Mouse (Mus musculus) large intestine, adult 2 months (tissue): ENCODE data around the gene Ccdc78. TPM values are rescaled to one million over a fixed set of nuclear protein-coding genes. Genes with fewer than 3 reads are reported as not detected.
"Not testable (repeated sequence)": the region's sequence is repeated elsewhere in the genome, so short reads cannot be mapped to it uniquely, and the experiment has no call there.

Source experiments
- DNase-seq: peaks from one replicate; pipeline ENCODE4 v3.0.0-alpha.2; 2012; ENCODE audit warnings: low read depth, low spot score
- WGBS: fragments of 180-500 bp; shearing (Covaris S2); methylation state at CpG from one replicate; pipeline ENCODE4 v1.1.7; 2018; 5-methylcytosine and 5-hydroxymethylcytosine counted together
- polyA plus RNA-seq: library from polyadenylated mRNA; depleted of rRNA; stranded (reverse); fragments of >200 nt; gene quantifications from 2 replicates; pipeline ENCODE4 v1.2.3, GENCODE M21; 2012

The Ccdc78 gene
- polyA plus RNA-seq, 1 experiment: 0.04 TPM

- WGBS: 37% methylated on average over 2 of the region's 2 CpGs
- DNase-seq: not testable (repeated sequence)
Observed at GRCm38 (mm10) chr17:25807452-25807851, 21.1 kb downstream of the Ccdc78 start.

- 54% methylated on average over 5 of the region's 5 CpGs for WGBS
- DNase-seq: no peak
Observed at GRCm38 (mm10) chr17:25808028-25808427, 21.6 kb downstream of the Ccdc78 start.

GRCm38 (mm10) chr17:25808789-25809605, 22.6 kb downstream of the Ccdc78 start, which contains the start of gene Fbxl16:
Gene Fbxl16, plus strand, starts transcription at chr17:25809085.
- 1% methylated on average over 87 of the region's 100 CpGs for WGBS
- DNase-seq: no peak

- 16% methylated on average over 25 of the region's 25 CpGs for WGBS
- DNase-seq: no peak
Observed at GRCm38 (mm10) chr17:25809606-25810340, 23.4 kb downstream of the Ccdc78 start.

- WGBS: 67% methylated on average over 4 of the region's 4 CpGs
- no peak for DNase-seq
Observed at GRCm38 (mm10) chr17:25810890-25811289, 24.5 kb downstream of the Ccdc78 start.

GRCm38 (mm10) chr17:25813471-25813870, 27.1 kb downstream of the Ccdc78 start:
- no peak for DNase-seq
- WGBS: 4% methylated on average over 20 of the region's 20 CpGs

- WGBS: 76% methylated on average over 11 of the region's 11 CpGs
- DNase-seq: no peak
Observed at GRCm38 (mm10) chr17:25817662-25818061, 31.3 kb downstream of the Ccdc78 start.

- 8% methylated on average over 46 of the region's 46 CpGs for WGBS
- DNase-seq: no peak
Observed at GRCm38 (mm10) chr17:25818851-25819780, 32.7 kb downstream of the Ccdc78 start.

GRCm38 (mm10) chr17:25823452-25823851, 37.1 kb downstream of the Ccdc78 start, which contains the start of gene Wdr24:
Gene Wdr24, plus strand, starts transcription at chr17:25823627.
- WGBS: under 1% methylated on average over 18 of the region's 18 CpGs
- no peak for DNase-seq

GRCm38 (mm10) chr17:25824362-25825142, 38.2 kb downstream of the Ccdc78 start:
- 71% methylated on average over 17 of the region's 17 CpGs for whole genome bisulfite sequencing
- DNase-seq: no peak

- WGBS: 92% methylated on average over 6 of the region's 6 CpGs
- DNase-seq: no peak
Observed at GRCm38 (mm10) chr17:25825311-25825710, 38.9 kb downstream of the Ccdc78 start.

- 94% methylated on average over 27 of the region's 27 CpGs for WGBS
Observed at GRCm38 (mm10) chr17:25825984-25826570, 39.7 kb downstream of the Ccdc78 start.

GRCm38 (mm10) chr17:25827011-25827410, 40.6 kb downstream of the Ccdc78 start:
- 92% methylated on average over 13 of the region's 13 CpGs for WGBS

More at GRCm38 (mm10) chr17:25825984-25826570, 39.7 kb downstream of the Ccdc78 start:
- DNase-seq: no peak

GRCm38 (mm10) chr17:25827546-25828222, 41.3 kb downstream of the Ccdc78 start:
- 92% methylated on average over 22 of the region's 22 CpGs for WGBS
- DNase-seq: no peak

More at GRCm38 (mm10) chr17:25827011-25827410, 40.6 kb downstream of the Ccdc78 start:
- no peak for DNase-seq

- no peak for DNase-seq
- 79% methylated on average over 8 of the region's 8 CpGs for WGBS
Observed at GRCm38 (mm10) chr17:25828223-25828594, 41.8 kb downstream of the Ccdc78 start.

GRCm38 (mm10) chr17:25828712-25829557, 42.6 kb downstream of the Ccdc78 start, which contains the start of gene Jmjd8:
Gene Jmjd8, plus strand, starts transcription at chr17:25828867.
- no peak for DNase-seq
- WGBS: under 1% methylated on average over 32 of the region's 32 CpGs

GRCm38 (mm10) chr17:25829558-25830017, 43.2 kb downstream of the Ccdc78 start:
- no peak for DNase-seq
- 27% methylated on average over 8 of the region's 8 CpGs for WGBS
